Mouse (Mus musculus): ENCODE measurements around the gene Degs2. TPM values are rescaled to one million over a fixed set of nuclear protein-coding genes. Genes with fewer than 3 reads are reported as not detected.

Degs2 gene
- total RNA-seq, 2 experiments from 2014 or later: 1.2 to 1.5 TPM

- DNase-seq (ENCODE audit: low spot score in 2 of 2): peak in 1 of 2 experiments; percentile 13
These were observed 44.8 kb downstream of the Degs2 start for GRCm38 (mm10) chr12:108657350-108657749.

GRCm38 (mm10) chr12:108653358-108654335, 48.5 kb downstream of the Degs2 start:
- DNase-seq (ENCODE audit: low spot score in 2 of 2): no peak

DNA sequence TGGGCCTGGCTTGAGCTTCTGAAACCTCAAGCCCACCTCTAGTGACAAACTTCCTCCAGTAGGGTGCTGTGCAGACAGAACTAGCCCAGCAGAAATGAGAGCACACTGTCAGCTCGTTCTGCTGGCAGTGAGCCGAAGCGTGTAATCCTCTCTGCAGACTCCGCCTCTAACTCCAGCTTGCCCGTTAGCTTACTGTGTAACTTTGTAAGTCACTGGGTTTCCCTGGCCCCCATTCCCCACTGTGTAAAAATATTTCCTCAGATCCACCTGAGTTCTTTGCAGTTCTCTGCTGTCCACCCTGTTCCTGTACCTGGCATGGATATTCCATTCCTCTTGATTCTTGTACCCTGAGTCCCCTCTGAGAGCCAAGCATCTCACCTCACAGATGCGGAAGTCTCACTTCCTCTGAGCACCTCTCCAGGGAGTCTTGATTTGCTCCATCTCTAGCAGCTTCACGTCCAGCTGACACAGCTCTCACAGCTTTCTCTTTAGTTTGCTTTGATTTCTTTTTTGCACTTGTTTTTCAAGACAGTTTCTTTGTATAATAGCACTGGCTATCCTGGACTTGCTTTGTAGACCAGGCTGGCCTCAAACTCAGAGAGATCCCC, 51.0 kb downstream of the Degs2 start:
- peak in 1 of 2 experiments; percentile 15 for DNase-seq (ENCODE audit: low spot score in 2 of 2)

DNA sequence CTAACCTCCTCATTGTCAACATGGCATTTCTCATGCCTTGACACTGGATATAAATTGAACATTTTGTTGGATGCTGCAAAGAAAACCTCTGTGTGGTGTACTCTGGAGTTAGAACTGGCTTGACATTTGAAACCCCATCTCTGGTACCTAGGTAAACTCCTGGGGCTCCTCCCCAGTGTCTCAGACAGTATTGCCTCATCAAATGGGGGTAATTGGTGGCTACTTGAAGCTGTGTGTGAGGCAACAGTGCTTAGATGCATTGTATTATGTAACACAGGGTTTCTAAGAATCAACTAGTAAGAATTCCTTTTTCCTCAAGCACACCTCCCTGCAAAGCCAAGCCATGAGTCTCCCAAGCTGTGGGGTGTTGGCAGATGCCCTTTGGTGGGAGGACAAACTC, 54.3 kb downstream of the Degs2 start:
- no peak for DNase-seq (ENCODE audit: low spot score in 2 of 2)

- no peak for DNase-seq (ENCODE audit: low spot score in 2 of 2)
These were observed 55.9 kb downstream of the Degs2 start for GRCm38 (mm10) chr12:108646234-108646633.

DNA sequence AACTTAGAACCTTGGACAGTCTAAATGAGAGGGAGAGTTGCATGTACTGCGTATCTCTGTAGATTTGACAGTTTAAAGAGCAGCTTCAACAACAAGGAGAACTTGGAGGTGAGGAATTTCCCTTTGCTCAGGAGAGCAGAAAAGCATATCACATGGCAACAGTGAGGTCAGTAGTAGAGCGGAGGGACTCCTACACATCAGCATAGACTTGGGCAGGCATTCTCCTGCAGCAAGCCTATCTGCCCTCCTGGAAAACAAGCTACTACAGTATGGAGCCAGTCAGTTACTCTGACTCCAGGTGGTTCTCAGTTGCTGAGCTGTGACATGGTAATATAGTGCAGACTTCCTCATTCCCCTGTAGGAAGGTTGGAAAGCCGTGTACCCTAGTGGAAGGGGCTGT, 60.1 kb downstream of the Degs2 start:
- DNase-seq (ENCODE audit: low spot score in 2 of 2): no peak

GRCm38 (mm10) chr12:108639126-108639525, 63.0 kb downstream of the Degs2 start:
- no peak for DNase-seq (ENCODE audit: low spot score in 2 of 2)

DNA sequence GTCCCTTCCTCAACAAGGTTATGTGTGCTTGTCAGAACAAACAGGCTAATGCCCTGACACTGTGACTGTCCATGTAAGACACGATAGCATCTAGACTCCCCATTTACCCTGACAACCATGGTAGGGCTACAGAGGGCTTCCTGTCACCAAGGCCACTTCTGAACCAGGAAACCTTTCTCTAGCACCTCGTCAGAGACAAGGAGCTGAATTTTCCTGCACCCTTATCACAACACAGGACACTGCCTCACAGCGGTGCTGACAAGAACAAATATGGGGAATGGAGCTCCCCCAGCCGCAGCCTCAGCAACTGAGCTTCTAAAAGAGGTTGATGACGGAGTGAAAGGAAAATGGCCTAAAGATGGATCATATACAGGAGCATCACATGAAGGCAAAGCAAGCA, 64.7 kb downstream of the Degs2 start:
- no peak for DNase-seq (ENCODE audit: low spot score in 2 of 2)

DNA sequence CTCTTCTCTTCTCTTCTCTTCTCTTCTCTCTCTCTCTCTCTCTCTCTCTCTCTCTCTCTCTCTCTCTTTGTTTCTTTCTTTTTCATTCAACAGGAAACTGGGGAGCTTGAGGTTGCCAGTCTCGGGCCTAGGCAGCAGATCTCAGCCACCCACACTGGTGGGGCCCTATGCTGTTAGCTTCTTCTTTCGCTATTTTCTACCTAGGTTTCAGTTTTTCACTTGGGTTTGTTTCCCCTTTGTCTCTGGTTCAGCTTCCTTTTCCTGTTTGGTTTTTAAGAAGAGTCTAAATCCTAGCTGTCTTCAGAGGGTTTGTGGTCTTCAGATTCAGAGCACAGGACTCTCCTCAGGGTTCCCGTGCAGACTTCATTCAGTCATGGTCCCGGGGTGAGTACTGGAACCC, 66.6 kb downstream of the Degs2 start:
- no peak for DNase-seq (ENCODE audit: low spot score in 2 of 2)

DNA sequence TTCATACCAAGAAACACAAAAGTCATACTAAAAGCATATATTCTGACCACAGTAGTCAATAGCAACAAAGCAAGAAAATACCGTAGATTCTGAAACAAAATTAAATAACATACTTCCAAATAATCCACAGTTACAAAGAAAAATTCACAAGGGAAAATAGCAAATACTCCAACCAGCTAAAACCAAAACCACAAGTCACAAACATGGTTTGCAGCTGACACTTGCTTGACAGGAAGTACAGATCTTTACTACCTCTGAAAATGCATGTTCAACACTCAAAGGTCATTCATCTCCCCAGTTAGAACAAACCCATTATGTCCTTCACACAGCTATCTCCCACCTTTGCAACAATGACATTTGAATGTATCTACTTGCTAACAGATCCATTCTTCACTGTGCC, 68.1 kb downstream of the Degs2 start:
- no peak for DNase-seq (ENCODE audit: low spot score in 2 of 2)

- no peak for DNase-seq (ENCODE audit: low spot score in 2 of 2)
These were observed 69.6 kb downstream of the Degs2 start for GRCm38 (mm10) chr12:108632501-108632900.

- DNase-seq (ENCODE audit: low spot score in 2 of 2): no peak
These were observed 71.1 kb downstream of the Degs2 start for GRCm38 (mm10) chr12:108630741-108631688.

GRCm38 (mm10) chr12:108629556-108629955, 72.6 kb downstream of the Degs2 start:
- no peak for DNase-seq (ENCODE audit: low spot score in 2 of 2)

Small RNAs within 50 kb of the gene (microRNA-seq; reads per million reads assigned to microRNA genes)
- 0 reads per million in 2 experiments for gene Gm23872
- gene Mir342: 4,341 to 8,925 reads per million in 2 experiments

Other genes starting within 250 kb of the Degs2 start
- 100 to 1,000 TPM; 224 to 240 TPM for gene Evl, start 147.6 kb downstream of the Degs2 start, total RNA-seq (2021)
- gene Yy1, start 90.7 kb upstream of the Degs2 start, total RNA-seq (2021): 10 to 100 TPM; 45.2 to 53.7 TPM
- gene Slc25a29, start 133.6 kb upstream of the Degs2 start, total RNA-seq (2021): 10 to 100 TPM; 17.2 to 20.1 TPM
- gene Slc25a47, start 133.7 kb upstream of the Degs2 start, total RNA-seq (2021): 10 to 100 TPM; 10.2 to 11.5 TPM
- 10 to 100 TPM in 1 of 2 experiments, 1 to 10 TPM in 1; 6.3 to 10.1 TPM for gene Wdr25, start 191.3 kb upstream of the Degs2 start, total RNA-seq (2021)
- 10 to 100 TPM; 83.7 to 85.6 TPM for gene Wars, start 191.9 kb upstream of the Degs2 start, total RNA-seq (2021)